Mouse (Mus musculus): ENCODE measurements around the gene Prlh. TPM values are rescaled to one million over a fixed set of nuclear protein-coding genes. Genes with fewer than 3 reads are reported as not detected.

Gene Prlh
- total RNA-seq, 2 experiments from 2014 or later: not detected

DNA sequence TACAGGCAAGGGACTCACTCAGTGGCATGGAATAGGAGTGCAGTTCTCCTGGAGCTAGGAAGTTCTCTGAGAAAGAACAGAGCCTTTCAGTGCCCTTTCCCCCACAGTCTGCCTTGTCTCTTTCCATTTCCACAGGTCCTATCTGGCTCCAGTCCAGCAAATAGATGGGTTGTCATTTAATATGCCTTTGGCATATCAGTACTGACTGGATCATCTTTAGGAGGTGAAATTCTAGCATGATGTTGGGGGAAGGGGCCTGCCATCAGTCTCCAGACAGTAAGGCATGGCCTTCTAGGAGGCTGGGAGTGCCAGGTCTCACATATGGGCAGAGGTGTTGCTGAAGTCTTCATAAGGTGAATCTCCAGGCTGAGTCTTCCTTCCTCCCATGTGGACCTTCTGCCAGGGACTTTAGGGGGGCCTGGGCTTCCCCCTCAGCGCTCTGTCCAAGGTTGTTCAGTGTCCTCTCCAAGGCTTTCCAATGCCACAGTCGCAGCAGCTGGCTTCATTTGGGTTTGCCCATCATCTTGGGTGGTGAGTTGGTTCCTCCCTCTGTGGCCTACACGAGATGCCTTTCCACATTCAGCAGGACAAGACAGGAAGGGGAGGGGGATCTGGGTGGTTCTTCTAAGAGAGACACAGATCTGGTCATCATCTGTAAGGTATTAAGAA, 49.1 kb downstream of the Prlh start:
- DNase-seq: no peak

DNA sequence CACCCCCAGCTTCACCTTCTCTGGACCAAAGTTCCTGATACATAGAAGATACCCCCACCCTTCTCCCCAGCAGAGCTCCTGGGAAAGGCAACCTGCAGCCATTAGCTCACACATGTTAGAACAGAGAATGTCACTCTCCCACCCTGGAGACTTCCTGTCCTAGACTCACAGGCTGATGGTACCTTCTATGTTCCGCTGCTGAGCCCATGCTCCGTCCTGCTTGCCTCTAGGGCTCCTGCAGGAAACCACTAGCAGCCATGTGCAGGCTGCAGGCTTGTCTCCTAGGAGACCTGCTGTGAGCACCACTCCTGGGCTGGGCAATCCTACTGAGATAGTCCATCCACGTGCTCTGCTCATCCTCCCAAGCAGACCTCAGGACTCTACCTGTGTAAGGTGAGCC, 49.7 kb downstream of the Prlh start:
- DNase-seq: no peak

Other genes starting within 250 kb of the Prlh start
- 100 to 1,000 TPM; 299 to 378 TPM for gene Col6a3, start 109.1 kb upstream of the Prlh start, total RNA-seq (2021)
- under 1 TPM; 0.31 to 0.50 TPM for gene Mlph, start 38.0 kb upstream of the Prlh start, total RNA-seq (2021)
- gene Rab17, start 16.6 kb downstream of the Prlh start, total RNA-seq (2021): not detected
- gene Lrrfip1, start 45.6 kb downstream of the Prlh start, total RNA-seq (2021): 100 to 1,000 TPM; 247 to 265 TPM
- under 1 TPM in 1 of 2 experiments, not detected in 1; 0.16 TPM for gene Rbm44, start 192.0 kb downstream of the Prlh start, total RNA-seq (2021)
- 10 to 100 TPM; 43.7 to 47.1 TPM for gene Ramp1, start 226.7 kb downstream of the Prlh start, total RNA-seq (2021)